Mouse (Mus musculus) liver, embryonic 14.5 days (tissue): ENCODE data around the gene Bco1. TPM values are rescaled to one million over a fixed set of nuclear protein-coding genes. Genes with fewer than 3 reads are reported as not detected.

Source experiments
- ATAC-seq: fragments of 200-750 bp; cut with Nextera tagmentation; 2 replicates; pipeline ENCODE4 v1.8.0; 2017; ENCODE audit warnings: moderate number of reproducible peaks, mild to moderate bottlenecking, moderate library complexity; ENCODE audit not compliant: insufficient read depth
- DNase-seq, 3 experiments: peaks; one replicate each; pipeline ENCODE4 v3.0.0-alpha.2; 2012 to 2013; ENCODE audit warnings: low read depth in 3 of 3, low spot score in 3 of 3
- H3K27ac ChIP-seq: fragments of 300-500 bp; sonication (generic); 2 replicates; pipeline ENCODE4 v1.5.1; 2014; ENCODE audit warnings: moderate library complexity, mild to moderate bottlenecking, control low read depth, inconsistent platforms
- H3K27me3 ChIP-seq: fragments of 300-500 bp; sonication (generic); 2 replicates; pipeline ENCODE4 v1.6.1; 2014; ENCODE audit warnings: mild to moderate bottlenecking, low read length, moderate library complexity; ENCODE audit not compliant: control insufficient read depth, insufficient read depth
- H3K36me3 ChIP-seq: fragments of 300-500 bp; sonication (generic); replicated peaks from 2 replicates; pipeline ENCODE4 v1.6.1; 2014; ENCODE audit warnings: low read depth; ENCODE audit not compliant: control insufficient read depth, insufficient read depth
- H3K4me1 ChIP-seq, 2 experiments: fragments of 200-500 bp in 1 of 2; fragments of 300-500 bp in 1 of 2; sonication (generic) in 1 of 2; replicated peaks; 2 replicates each; pipeline ENCODE4 v1.6.1; 2012 to 2014; ENCODE audit warnings: antibody characterized with exemption in 1 of 2, inconsistent platforms in 1 of 2, low read length in 1 of 2; ENCODE audit not compliant: control insufficient read depth in 2 of 2, insufficient read depth in 2 of 2
- H3K4me2 ChIP-seq: fragments of 300-500 bp; sonication (generic); 2 replicates; pipeline ENCODE4 v1.6.1; 2014; ENCODE audit warnings: low read depth, mild to moderate bottlenecking, control low read depth, moderate library complexity
- H3K4me3 ChIP-seq, 2 experiments: fragments of 200-500 bp in 1 of 2; fragments of 300-500 bp in 1 of 2; sonication (generic) in 1 of 2; 2 replicates each; pipeline ENCODE4 v1.5.1; 2012 to 2014; ENCODE audit warnings: low read depth in 2 of 2, low read length in 2 of 2, mild to moderate bottlenecking in 2 of 2, control low read depth in 1 of 2, inconsistent platforms in 1 of 2, moderate library complexity in 1 of 2; ENCODE audit not compliant: insufficient read depth in 1 of 2
- H3K9ac ChIP-seq: fragments of 300-500 bp; sonication (generic); replicated peaks from 2 replicates; pipeline ENCODE4 v1.6.1; 2014; ENCODE audit warnings: mild to moderate bottlenecking, control low read depth, moderate library complexity
- H3K9me3 ChIP-seq: fragments of 300-500 bp; sonication (generic); 2 replicates; pipeline ENCODE4 v1.6.1; 2016; ENCODE audit warnings: low read length, mixed read lengths; ENCODE audit not compliant: control insufficient read depth
- CTCF ChIP-seq: IDR thresholded peaks from 2 replicates; pipeline ENCODE4 v1.5.1; 2016; ENCODE audit warnings: antibody characterized with exemption, low read depth, control low read depth
- EP300 ChIP-seq: IDR thresholded peaks from 2 replicates; pipeline ENCODE4 v1.6.1; 2016; ENCODE audit warnings: antibody characterized with exemption, low read depth
- WGBS: fragments of 180-500 bp; shearing (Covaris S2); extraction: QIAGEN DNeasy Blood & Tissue Kit; methylation state at CpG from one replicate; pipeline ENCODE4 v1.1.7; 2014; ENCODE audit not compliant: insufficient replicate concordance; 5-methylcytosine and 5-hydroxymethylcytosine counted together
- polyA plus RNA-seq, 2 experiments: library from polyadenylated mRNA; depleted of rRNA in 1 of 2; stranded (reverse) in 1 of 2; unstranded in 1 of 2; fragments of >200 nt; fragmentation: Nextera tagmentation in 1 of 2; extraction: Ambion mirVana in 1 of 2; gene quantifications; 2 replicates each; pipeline versions ENCODE4 v1.2.1 to v1.2.3; 2012 to 2014

Bco1 gene
- polyA plus RNA-seq, 2 experiments, result 3.2 to 5.2 TPM

DNA sequence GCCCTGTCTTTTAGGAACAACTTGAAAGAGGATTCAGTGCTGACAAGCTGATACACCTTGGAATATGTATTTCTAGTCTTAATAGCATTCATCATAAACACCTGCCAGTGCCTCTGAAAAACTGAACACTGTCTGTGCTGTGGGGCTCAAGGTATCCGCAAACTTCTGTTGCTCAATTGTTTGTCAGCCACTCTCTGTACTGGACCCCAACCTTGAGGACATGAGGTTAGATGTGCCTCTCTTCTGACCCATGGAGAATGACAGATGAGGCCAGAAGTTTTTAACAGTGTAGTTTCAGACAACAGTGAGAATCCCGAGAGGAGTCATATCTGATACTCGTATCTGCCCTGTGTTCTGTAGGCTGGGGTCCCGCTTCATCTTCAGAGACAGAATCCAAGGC is 69.9 kb downstream of the Bco1 start:
- H3K9me3 ChIP-seq, result no peaks in the 10 kb centered on the region
- no peaks in the 10 kb centered on the region for H3K36me3 ChIP-seq
- 74% methylated on average over 4 of the region's 4 CpGs for WGBS
- H3K9ac ChIP-seq, result no peak overlapping the region
- H3K4me3 ChIP-seq, result no peak overlapping the region
- no peak overlapping the region for H3K4me2 ChIP-seq
- TF ChIP-seq CTCF (no peak), EP300 (no peak)
- no peak for ATAC-seq
- H3K27ac ChIP-seq, result no peak overlapping the region
- no peaks in the 10 kb centered on the region for H3K27me3 ChIP-seq
- DNase-seq, result no peak
- H3K4me1 ChIP-seq, result peaks cover 13 to 18% of the 10 kb centered on the region in 2 experiments

DNA sequence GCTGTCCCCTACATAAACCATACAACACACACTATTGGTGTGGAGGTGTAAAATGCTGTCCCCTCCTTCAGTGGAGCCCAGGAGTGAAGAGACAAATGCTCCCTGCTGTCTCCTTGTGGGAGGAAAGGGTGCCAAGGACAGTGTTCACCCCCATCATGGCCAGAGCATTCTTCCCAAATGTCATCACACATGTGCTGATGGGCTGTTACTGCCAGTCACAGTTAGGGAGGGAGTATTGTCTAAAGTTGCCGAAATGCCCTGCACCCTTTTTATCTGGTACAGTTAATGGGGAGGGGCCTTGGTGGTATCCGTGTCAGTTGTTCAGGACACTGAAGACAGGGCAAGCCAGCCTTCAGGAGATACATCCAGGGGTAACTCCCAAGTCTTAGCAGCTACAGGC is 70.9 kb downstream of the Bco1 start:
- H3K27ac ChIP-seq, result no peak overlapping the region
- H3K4me2 ChIP-seq, result no peak overlapping the region
- no peak overlapping the region for H3K9ac ChIP-seq
- no peak for DNase-seq
- TF ChIP-seq CTCF (no peak), EP300 (no peak)
- H3K4me3 ChIP-seq, result no peak overlapping the region
- no peaks in the 10 kb centered on the region for H3K27me3 ChIP-seq
- ATAC-seq, result no peak
- H3K9me3 ChIP-seq, result no peaks in the 10 kb centered on the region
- no peaks in the 10 kb centered on the region for H3K36me3 ChIP-seq
- peaks cover 13 to 18% of the 10 kb centered on the region in 2 experiments for H3K4me1 ChIP-seq
- WGBS, result 69% methylated on average over 2 of the region's 2 CpGs

DNA sequence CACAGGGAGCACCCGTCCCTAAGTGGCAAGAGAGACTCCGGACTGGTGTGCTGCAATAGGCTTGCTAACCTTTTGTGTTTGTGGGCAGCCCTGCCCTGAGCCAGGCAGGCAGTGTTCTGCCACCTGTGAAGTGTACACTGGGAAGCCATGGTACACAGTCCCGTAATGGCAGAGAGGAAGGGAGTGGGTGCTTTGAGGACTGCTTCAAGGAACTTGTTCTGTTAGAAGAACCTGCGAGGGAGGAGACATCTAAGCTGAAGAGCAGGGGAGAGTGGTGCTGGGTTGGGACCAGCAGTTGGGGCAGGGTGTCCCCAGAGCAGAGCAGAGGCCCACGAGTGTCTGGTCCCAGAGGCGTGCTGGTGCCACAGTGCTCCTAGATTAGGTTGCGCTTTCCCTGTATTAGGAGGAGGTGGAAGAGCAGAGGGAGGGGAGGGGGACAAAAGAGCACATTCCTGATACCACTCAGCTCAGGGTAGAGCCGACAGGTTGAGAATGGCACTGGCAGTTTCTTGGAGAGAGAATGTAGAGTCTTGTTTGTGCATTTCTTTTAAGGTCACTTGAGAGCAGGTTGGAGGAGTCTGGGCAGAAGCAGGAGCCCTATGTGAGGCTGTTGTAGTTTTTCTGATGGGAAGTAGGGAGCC is 71.7 kb downstream of the Bco1 start:
- no peak for ATAC-seq
- Histone ChIP-seq H3K4me1 (peaks cover 13 to 18% of the 10 kb centered on the region in 2 experiments), H3K27me3 (no peaks in the 10 kb centered on the region), H3K9me3 (no peaks in the 10 kb centered on the region), H3K36me3 (no peaks in the 10 kb centered on the region), H3K4me3 (no peak overlapping the region), H3K27ac (no peak overlapping the region), H3K9ac (no peak overlapping the region), H3K4me2 (no peak overlapping the region)
- no peak for DNase-seq
- TF ChIP-seq EP300 (no peak), CTCF (no peak)
- 68% methylated on average over 8 of the region's 8 CpGs for WGBS

DNA sequence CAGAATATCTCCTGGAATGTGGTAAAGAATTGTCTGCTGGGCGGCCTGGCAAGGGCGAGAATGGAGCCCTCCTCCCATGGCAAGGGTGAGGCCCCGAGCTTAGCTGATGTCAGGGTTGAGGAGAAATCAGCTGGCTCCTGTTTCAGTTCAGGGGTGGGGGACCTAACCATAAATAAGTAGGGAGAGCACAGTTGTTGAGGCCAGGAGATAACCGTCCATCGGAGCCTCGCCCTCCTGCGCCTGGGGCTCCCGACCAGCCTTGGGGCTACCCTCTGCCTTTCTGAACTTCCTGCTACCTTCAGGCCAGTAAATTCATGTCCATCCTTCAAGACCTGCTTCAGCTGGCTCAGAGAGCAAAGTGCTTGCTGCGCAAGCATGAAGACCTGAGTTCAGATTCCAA is 72.7 kb downstream of the Bco1 start:
- Histone ChIP-seq H3K4me1 (peaks cover 13 to 20% of the 10 kb centered on the region in 2 experiments), H3K27me3 (no peaks in the 10 kb centered on the region), H3K27ac (no peak overlapping the region), H3K9ac (peak overlapping the region; percentile 13; the same call in 1 of the 2 replicates), H3K9me3 (no peaks in the 10 kb centered on the region), H3K4me2 (peak overlapping the region; percentile 32), H3K4me3 (no peak overlapping the region), H3K36me3 (no peaks in the 10 kb centered on the region)
- DNase-seq (no peak), ATAC-seq (peak; percentile 75)
- TF ChIP-seq CTCF (no peak), EP300 (no peak)
- WGBS, result 28% methylated on average over 9 of the region's 9 CpGs

DNA sequence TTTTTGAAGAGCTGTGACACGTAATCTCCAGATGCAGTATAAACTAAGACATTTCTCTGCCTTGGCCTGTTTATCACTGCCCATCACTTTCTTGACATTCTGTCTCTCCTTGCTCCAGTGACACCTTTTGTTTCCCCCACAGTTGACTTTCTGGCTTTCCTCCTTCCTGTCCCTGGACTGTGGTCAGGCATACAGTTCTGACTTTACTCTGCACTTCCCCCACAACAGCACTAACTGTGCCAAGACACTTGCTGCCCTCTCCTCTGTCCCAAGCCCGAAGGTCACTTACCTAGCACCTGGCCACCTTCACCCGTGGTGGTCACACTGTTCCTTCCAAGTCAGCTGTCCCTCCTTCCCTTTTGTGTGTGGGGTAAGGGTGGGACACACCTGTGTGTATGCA is 76.2 kb downstream of the Bco1 start:
- peaks cover 11 to 14% of the 10 kb centered on the region in 2 experiments for H3K4me1 ChIP-seq
- H3K4me3 ChIP-seq, result no peak overlapping the region
- DNase-seq (no peak), ATAC-seq (no peak)
- H3K27me3 ChIP-seq, result no peaks in the 10 kb centered on the region
- H3K36me3 ChIP-seq, result no peaks in the 10 kb centered on the region
- H3K27ac ChIP-seq, result no peak overlapping the region
- no peak for TF ChIP-seq CTCF
- no peak for TF ChIP-seq EP300
- H3K9ac ChIP-seq, result no peak overlapping the region
- no peak overlapping the region for H3K4me2 ChIP-seq
- H3K9me3 ChIP-seq, result no peaks in the 10 kb centered on the region
- 42% methylated on average over 3 of the region's 3 CpGs for WGBS
